Mouse (Mus musculus): Measurements from ENCODE around the gene Tshz2. TPM values are rescaled to one million over a fixed set of nuclear protein-coding genes. Genes with fewer than 3 reads are reported as not detected.

The Tshz2 gene
- polyA plus RNA-seq, 1 experiment: 42.6 TPM

DNA sequence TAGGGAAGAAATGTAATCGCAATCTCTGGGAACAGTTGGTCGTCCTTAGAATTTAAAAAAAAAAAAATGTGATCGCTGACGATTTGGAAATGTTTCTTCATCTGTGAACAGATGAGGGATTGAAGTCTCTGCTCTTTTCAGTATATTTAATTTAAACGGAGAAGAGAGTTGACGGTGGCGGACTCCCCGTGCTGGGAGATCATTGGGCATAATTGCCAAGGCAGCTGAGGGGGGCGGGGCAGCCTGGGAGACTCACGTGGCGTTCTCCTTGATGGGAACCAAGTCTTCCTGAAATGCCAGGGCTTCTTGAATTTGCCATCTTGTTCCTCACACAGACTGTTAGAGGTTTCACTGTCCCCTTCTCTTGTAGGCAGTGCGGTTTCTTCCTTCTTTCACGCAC, 404.5 kb downstream of the Tshz2 start:
- DNase-seq (ENCODE audit: low read depth): peak; percentile 80

DNA sequence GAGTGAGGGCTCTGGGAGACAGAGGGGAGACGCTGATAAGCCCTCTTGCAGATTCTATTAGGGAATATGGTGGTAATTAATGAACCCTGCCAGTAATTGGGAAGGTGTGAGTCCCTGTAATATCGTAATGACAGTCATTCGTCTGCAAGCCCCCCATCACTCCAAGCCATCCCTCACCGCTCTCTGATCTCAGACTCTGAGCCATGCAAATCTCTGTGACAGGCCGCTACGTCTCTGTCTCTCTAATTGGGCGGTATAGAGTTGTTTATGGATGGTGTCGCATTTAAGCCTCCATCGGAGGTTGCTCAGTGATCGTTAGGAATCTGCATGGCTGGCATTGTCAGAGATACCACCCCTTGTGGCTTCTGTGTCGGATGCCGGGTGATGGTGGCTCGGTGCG, 407.0 kb downstream of the Tshz2 start:
- TF ChIP-seq CTCF (IDR thresholded peaks at IDR 0.05; ENCODE audit: borderline replicate concordance, extremely low read depth, insufficient read depth, insufficient read length) (no peak), POLR2A (IDR thresholded peaks at IDR 0.05; ENCODE audit: borderline replicate concordance, extremely low read depth, insufficient read depth, insufficient read length, poor library complexity, severe bottlenecking) (no peak)
- peak; percentile 50 for DNase-seq (ENCODE audit: low read depth)

More for the DNA sequence above, 404.5 kb downstream of the Tshz2 start:
- TF ChIP-seq CTCF (IDR thresholded peaks at IDR 0.05; ENCODE audit: borderline replicate concordance, extremely low read depth, insufficient read depth, insufficient read length): no peak
- TF ChIP-seq POLR2A (IDR thresholded peaks at IDR 0.05; ENCODE audit: borderline replicate concordance, extremely low read depth, insufficient read depth, insufficient read length, poor library complexity, severe bottlenecking): no peak

DNA sequence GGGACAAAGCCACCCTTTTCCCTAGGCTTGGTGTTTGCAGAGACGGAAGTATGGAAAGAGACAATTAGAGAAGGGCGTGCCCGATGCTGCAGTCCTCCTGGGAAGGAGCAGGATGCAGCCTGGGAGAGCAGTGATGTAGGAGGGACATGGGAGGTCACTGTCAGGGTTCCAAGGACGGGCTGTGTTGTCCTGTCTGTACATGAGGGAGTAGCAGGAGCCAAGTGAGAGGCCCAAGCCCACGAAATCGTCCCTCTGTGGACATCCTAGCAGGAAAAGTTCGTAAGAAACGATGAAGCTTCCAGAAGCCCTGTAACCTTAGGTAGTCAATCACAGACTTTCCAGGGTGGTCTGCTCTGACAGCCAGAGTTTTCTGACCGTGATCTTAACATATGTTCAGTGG, 408.3 kb downstream of the Tshz2 start:
- no peak for DNase-seq (ENCODE audit: low read depth)
- TF ChIP-seq POLR2A (IDR thresholded peaks at IDR 0.05; ENCODE audit: borderline replicate concordance, extremely low read depth, insufficient read depth, insufficient read length, poor library complexity, severe bottlenecking): no peak
- no peak for TF ChIP-seq CTCF (IDR thresholded peaks at IDR 0.05; ENCODE audit: borderline replicate concordance, extremely low read depth, insufficient read depth, insufficient read length)

- no peak for DNase-seq (ENCODE audit: low read depth)
- TF ChIP-seq POLR2A (IDR thresholded peaks at IDR 0.05; ENCODE audit: borderline replicate concordance, extremely low read depth, insufficient read depth, insufficient read length, poor library complexity, severe bottlenecking) (no peak), CTCF (IDR thresholded peaks at IDR 0.05; ENCODE audit: borderline replicate concordance, extremely low read depth, insufficient read depth, insufficient read length) (no peak)
These were observed 409.8 kb downstream of the Tshz2 start for GRCm38 (mm10) chr2:170042471-170043213.

DNA sequence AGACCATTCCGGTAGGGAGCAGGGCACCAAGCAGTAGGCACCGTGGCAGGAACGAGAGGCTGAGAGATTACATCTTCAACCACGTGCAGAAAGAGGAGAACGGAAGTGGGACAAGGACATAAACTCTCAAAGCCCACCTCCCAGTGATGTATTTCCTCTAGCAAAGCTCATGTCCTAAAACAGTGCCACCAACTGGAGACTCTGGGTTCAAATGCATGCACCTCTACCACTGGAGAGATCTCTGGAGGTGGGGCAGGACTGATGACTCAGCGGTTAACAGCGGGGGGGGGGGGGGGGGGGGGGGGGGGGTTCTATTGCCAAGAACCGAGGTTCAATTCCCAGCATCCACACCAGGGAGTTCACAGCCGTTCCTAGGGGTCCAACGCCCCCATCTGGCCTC, 410.5 kb downstream of the Tshz2 start:
- no peak for DNase-seq (ENCODE audit: low read depth)
- TF ChIP-seq POLR2A (IDR thresholded peaks at IDR 0.05; ENCODE audit: borderline replicate concordance, extremely low read depth, insufficient read depth, insufficient read length, poor library complexity, severe bottlenecking) (no peak), CTCF (IDR thresholded peaks at IDR 0.05; ENCODE audit: borderline replicate concordance, extremely low read depth, insufficient read depth, insufficient read length) (no peak)

GRCm38 (mm10) chr2:170045896-170046295, 413.1 kb downstream of the Tshz2 start:
- TF ChIP-seq CTCF (IDR thresholded peaks at IDR 0.05; ENCODE audit: borderline replicate concordance, extremely low read depth, insufficient read depth, insufficient read length): peak; percentile 33; the same call in 1 of the 2 replicates
- no peak for TF ChIP-seq POLR2A (IDR thresholded peaks at IDR 0.05; ENCODE audit: borderline replicate concordance, extremely low read depth, insufficient read depth, insufficient read length, poor library complexity, severe bottlenecking)
- DNase-seq (ENCODE audit: low read depth): no peak

- no peak for DNase-seq (ENCODE audit: low read depth)
- TF ChIP-seq POLR2A (IDR thresholded peaks at IDR 0.05; ENCODE audit: borderline replicate concordance, extremely low read depth, insufficient read depth, insufficient read length, poor library complexity, severe bottlenecking) (no peak), CTCF (IDR thresholded peaks at IDR 0.05; ENCODE audit: borderline replicate concordance, extremely low read depth, insufficient read depth, insufficient read length) (no peak)
These were observed 413.7 kb downstream of the Tshz2 start for GRCm38 (mm10) chr2:170046371-170047145.

DNA sequence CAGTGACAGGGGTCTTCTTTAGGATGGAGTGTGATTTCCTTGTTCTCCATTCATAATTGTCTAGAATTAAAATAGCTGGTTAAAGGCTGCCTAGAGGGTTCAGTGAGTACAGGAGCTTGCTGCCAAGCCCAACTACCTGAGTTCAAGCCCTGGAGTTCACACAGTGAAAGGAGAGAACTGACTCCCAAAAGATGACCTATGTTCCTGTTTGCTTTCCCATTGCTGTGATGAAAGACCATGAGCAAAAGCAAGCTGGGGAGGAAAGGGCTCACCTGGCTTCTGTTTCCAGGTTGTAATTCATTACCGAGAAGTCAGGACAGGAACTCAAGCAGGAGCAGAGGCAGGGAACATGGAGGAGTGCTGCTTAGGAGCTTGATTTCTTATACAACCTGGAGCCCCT, 416.0 kb downstream of the Tshz2 start:
- no peak for DNase-seq (ENCODE audit: low read depth)
- TF ChIP-seq POLR2A (IDR thresholded peaks at IDR 0.05; ENCODE audit: borderline replicate concordance, extremely low read depth, insufficient read depth, insufficient read length, poor library complexity, severe bottlenecking): no peak
- no peak for TF ChIP-seq CTCF (IDR thresholded peaks at IDR 0.05; ENCODE audit: borderline replicate concordance, extremely low read depth, insufficient read depth, insufficient read length)

- no peak for TF ChIP-seq POLR2A (IDR thresholded peaks at IDR 0.05; ENCODE audit: borderline replicate concordance, extremely low read depth, insufficient read depth, insufficient read length, poor library complexity, severe bottlenecking)
- TF ChIP-seq CTCF (IDR thresholded peaks at IDR 0.05; ENCODE audit: borderline replicate concordance, extremely low read depth, insufficient read depth, insufficient read length): no peak
- no peak for DNase-seq (ENCODE audit: low read depth)
These were observed 417.8 kb downstream of the Tshz2 start for GRCm38 (mm10) chr2:170050651-170051050.

- DNase-seq (ENCODE audit: low read depth): peak; percentile 84
- TF ChIP-seq CTCF (IDR thresholded peaks at IDR 0.05; ENCODE audit: borderline replicate concordance, extremely low read depth, insufficient read depth, insufficient read length) (no peak), POLR2A (IDR thresholded peaks at IDR 0.05; ENCODE audit: borderline replicate concordance, extremely low read depth, insufficient read depth, insufficient read length, poor library complexity, severe bottlenecking) (no peak)
These were observed 418.6 kb downstream of the Tshz2 start for GRCm38 (mm10) chr2:170051441-170051840.

DNA sequence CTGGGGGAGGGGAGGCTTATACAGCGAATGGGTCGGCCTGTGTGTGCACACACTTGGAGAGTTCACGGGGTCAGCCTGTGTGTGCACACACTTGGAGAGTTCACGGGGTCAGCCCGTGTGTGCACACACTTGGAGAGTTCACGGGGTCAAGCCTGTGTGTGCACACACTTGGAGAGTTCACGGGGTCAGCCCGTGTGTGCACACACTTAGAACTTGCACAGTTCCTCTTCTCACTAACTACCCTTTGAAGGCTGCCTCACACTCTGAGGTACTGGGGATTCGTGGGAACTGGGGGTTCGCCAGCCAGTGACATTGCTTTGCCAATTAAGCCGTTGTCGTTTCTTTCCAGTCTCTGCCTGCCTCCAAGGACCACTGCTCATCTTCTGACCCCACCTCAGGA, 422.1 kb downstream of the Tshz2 start:
- no peak for DNase-seq (ENCODE audit: low read depth)
- no peak for TF ChIP-seq POLR2A (IDR thresholded peaks at IDR 0.05; ENCODE audit: borderline replicate concordance, extremely low read depth, insufficient read depth, insufficient read length, poor library complexity, severe bottlenecking)

DNA sequence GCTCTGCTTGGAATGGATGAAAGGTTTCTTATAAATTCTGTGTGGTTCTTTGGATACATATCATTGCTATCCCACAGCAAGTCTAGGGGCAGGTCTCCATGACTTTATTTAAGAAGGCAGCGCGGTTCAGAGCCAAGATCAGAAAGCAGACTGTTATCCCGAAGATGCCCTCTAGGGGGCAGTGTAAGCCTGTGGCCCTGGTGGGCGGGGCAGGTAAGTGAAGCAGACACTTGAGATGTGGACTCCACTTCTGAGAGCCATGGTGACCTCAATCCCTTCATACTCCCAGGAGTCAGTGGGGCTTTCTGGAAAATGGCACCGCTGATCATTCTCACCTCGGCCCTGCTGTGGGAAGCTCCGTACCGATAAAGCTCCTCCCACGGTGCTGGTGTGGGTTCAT, 422.6 kb downstream of the Tshz2 start:
- peak; percentile 28 for DNase-seq (ENCODE audit: low read depth)
- TF ChIP-seq POLR2A (IDR thresholded peaks at IDR 0.05; ENCODE audit: borderline replicate concordance, extremely low read depth, insufficient read depth, insufficient read length, poor library complexity, severe bottlenecking): no peak
- TF ChIP-seq CTCF (IDR thresholded peaks at IDR 0.05; ENCODE audit: borderline replicate concordance, extremely low read depth, insufficient read depth, insufficient read length): peak; percentile 78
